Comparison of ENCODE assay signal across 22 mouse cellular contexts in the genomic region with DNA sequence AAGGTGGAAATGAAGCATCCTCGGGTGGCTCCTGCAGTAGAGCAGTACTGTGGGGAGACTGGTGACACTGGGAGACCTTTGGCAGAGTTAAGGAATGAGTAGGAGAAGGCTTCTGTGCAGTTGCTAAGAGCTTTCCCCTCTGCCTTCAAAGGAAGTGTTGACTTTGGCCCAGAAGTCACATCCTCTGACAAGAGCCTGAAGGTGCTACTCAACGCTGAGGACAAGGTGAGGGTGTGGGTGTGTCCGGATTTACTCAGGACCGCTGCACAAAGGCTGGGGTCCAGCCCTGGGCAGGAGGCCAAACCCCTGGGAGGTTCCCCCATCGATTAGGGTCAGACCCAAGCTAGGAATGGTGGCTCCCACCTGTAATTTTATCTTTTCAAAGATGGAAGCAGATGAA. TPM values are rescaled to one million over a fixed set of nuclear protein-coding genes. Genes with fewer than 3 reads are reported as not detected.
"Had no signal": no experiment of that assay in that cellular context is flagged by ENCODE, and none has a peak within 500 bp of the region (broad histone marks: within the 10 kb centered on the region; RNA-seq: fewer than 3 reads in every experiment).

No protein-coding gene starts in this region.

- H3K27me3 ChIP-seq: limb, embryonic 12.5 days; limb, embryonic 15.5 days; stomach, embryonic 15.5 days had no signal

- H3K4me2 ChIP-seq: limb, embryonic 12.5 days; limb, embryonic 15.5 days; liver, embryonic 11.5 days; midbrain, embryonic 11.5 days; stomach, embryonic 15.5 days had no signal

- H3K4me1 ChIP-seq: limb, embryonic 12.5 days; limb, embryonic 15.5 days; stomach, embryonic 15.5 days had no signal

- H3K4me3 ChIP-seq: layer of hippocampus, adult 2 months; left cerebral cortex, adult 2 months; limb, embryonic 12.5 days; limb, embryonic 15.5 days; stomach, embryonic 15.5 days had no signal

- H3K9ac ChIP-seq: limb, embryonic 12.5 days; limb, embryonic 15.5 days; liver, embryonic 14.5 days; stomach, embryonic 15.5 days had no signal

- DNase-seq: kidney, adult 11 months; kidney, adult 9 months; kidney, postnatal 25 days; layer of hippocampus, postnatal 36 days; left cerebral cortex, postnatal 4 days; liver, postnatal 0 days; midbrain, embryonic 14.5 days; right cerebral cortex, adult 18-20 months; right cerebral cortex, postnatal 14 days; right cerebral cortex, postnatal 4 days; spleen, adult 18-20 months; thymus, postnatal 25 days had no signal

- ATAC-seq: liver, postnatal 0 days had no signal

- H3K9me3 ChIP-seq: limb, embryonic 12.5 days; limb, embryonic 15.5 days; stomach, embryonic 15.5 days had no signal

- H3K27ac ChIP-seq: kidney, postnatal 0 days; layer of hippocampus, adult 2 months; left cerebral cortex, adult 2 months; limb, embryonic 12.5 days; limb, embryonic 15.5 days; liver, embryonic 14.5 days; stomach, embryonic 15.5 days had no signal

RNA-seq across cellular contexts. Expression of a gene that starts 38.2 kb away (rescaled TPM):
- total RNA-seq: megakaryocyte progenitor cell, adult 5-6 weeks had no signal
